Mouse (Mus musculus): ENCODE data around the gene Klhdc7b.
"Not testable (repeated sequence)": the region's sequence is repeated elsewhere in the genome, so short reads cannot be mapped to it uniquely, and the experiment has no call there.

The Klhdc7b gene

GRCm38 (mm10) chr15:89428136-89428790 is 43.5 kb downstream of the Klhdc7b start:
- DNase-seq (ENCODE audit: low spot score in 2 of 2) = no peak

- DNase-seq (ENCODE audit: low spot score in 2 of 2) = no peak
Measured at GRCm38 (mm10) chr15:89428821-89429351, 44.2 kb downstream of the Klhdc7b start.

- DNase-seq (ENCODE audit: low spot score in 2 of 2) = peak; percentile 95 to 99
Measured at GRCm38 (mm10) chr15:89429352-89430221, 44.9 kb downstream of the Klhdc7b start, which contains the start of the genes C730034F03Rik, Gm44502 and Chkb. Gene C730034F03Rik (plus strand): TSS chr15:89429589. Gene Gm44502 (minus strand): TSS chr15:89429696. Gene Chkb (minus strand): TSS chr15:89429908.

- DNase-seq (ENCODE audit: low spot score in 2 of 2) = no peak
Measured at GRCm38 (mm10) chr15:89430341-89430740, 45.6 kb downstream of the Klhdc7b start.

DNA sequence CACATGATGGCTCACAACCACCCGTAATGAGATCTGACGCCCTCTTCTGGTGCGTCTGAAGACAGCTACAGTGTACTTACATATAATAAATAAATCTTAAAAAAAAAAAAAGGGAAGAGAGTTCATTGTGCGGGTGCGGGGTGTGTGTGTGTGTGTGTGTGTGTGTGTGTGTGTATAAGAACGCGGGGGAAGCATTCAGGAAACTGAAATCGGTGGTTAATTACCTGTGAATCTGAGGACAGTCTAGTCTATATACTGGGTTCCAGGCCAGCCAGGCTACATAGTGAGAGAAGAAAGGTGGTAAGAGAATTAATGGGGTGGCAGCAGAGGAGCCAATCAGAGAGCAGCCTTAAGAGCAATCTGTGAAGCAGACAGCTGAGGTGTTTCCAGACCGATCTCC is 46.1 kb downstream of the Klhdc7b start:
- DNase-seq (ENCODE audit: low spot score in 2 of 2) = not testable (repeated sequence)

DNA sequence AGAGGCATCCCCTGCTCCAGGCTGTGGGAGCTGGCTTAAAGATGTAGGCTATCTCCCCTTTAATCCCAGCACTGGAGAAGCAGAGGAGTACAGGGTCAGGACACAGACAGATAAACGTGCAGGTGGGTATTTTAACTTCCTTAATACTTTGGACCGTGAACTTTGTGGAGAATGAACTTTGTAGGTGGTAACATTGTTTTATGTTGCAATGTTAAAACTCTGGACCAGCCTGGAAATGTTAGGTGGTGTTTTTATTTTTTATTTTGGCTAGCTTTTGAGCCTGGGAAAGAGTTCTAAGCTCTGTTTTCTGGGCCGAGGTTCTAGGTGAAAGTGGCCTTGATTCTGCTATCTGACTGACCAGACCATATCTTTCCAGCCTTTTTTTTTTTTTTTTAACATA is 46.6 kb downstream of the Klhdc7b start:
- no peak for DNase-seq (ENCODE audit: low spot score in 2 of 2)

- no peak for DNase-seq (ENCODE audit: low spot score in 2 of 2)
Measured at GRCm38 (mm10) chr15:89431806-89432205, 47.1 kb downstream of the Klhdc7b start.

GRCm38 (mm10) chr15:89432946-89433345 is 48.2 kb downstream of the Klhdc7b start:
- DNase-seq (ENCODE audit: low spot score in 2 of 2) = no peak

DNA sequence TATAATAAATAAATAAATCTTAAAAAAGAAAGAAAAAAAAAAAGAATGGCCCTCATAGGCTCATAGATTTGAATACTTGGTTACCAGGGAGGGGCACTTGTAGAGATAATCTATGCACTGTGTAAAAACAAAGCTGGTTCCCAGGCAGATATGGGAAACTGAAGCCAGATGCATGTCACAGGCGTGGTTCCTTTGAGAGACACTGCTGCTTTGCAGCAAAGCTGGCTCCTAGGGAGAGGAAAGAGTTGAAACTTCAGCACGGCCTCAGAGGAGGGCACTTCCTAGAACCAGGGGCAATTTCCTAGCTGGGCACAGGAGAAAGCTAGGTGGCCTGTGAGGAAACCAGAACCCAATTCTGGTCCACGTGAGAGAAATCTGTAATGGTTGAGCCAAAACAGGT is 49.4 kb downstream of the Klhdc7b start:
- DNase-seq (ENCODE audit: low spot score in 2 of 2) = no peak

DNA sequence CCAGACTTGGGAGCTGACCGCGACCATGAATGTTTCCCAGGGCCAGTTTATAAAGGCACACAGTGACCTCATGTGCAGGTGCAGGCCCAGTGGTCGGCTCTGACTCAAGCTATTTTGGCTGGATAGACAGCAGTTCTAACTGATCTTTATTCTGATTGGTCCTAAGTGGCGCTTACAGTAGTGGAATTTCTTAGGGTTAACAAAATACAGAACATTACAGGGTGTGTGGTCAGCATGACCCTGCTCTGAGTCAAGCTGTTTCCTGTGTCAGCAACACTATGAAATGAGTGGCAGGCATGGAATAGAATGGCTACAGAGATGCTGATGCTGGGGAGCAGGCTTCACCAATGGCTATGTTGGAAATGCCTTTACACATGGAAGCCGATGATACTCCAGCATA is 51.2 kb downstream of the Klhdc7b start:
- DNase-seq (ENCODE audit: low spot score in 2 of 2) = no peak

All from right cerebral cortex, adult 2 months (tissue).